Mouse (Mus musculus): Measurements from ENCODE around the gene Ptcra. TPM values are rescaled to one million over a fixed set of nuclear protein-coding genes. Genes with fewer than 3 reads are reported as not detected.
"Not testable (repeated sequence)": the region's sequence is repeated elsewhere in the genome, so short reads cannot be mapped to it uniquely, and the experiment has no call there.

The Ptcra gene
- polyA plus RNA-seq (2015; fragmentation: Nextera tagmentation; extraction: Ambion mirVana) = 0.53 TPM in 1 of 2 replicates, not detected in the other

- H3K36me3 ChIP-seq = no peaks in the 10 kb centered on the region
- H3K27ac ChIP-seq = no peak within 1 kb of the TSS
- H3K4me3 ChIP-seq = no peak within 1 kb of the TSS
- no peaks in the 10 kb centered on the region for H3K4me1 ChIP-seq
- no peak within 1 kb of the TSS for H3K9ac ChIP-seq
- no peak for ATAC-seq (ENCODE audit: insufficient number of reproducible peaks, insufficient read depth, low FRiP score, low TSS enrichment, low read depth)
- no peak within 1 kb of the TSS for H3K4me2 ChIP-seq
- no peaks in the 10 kb centered on the region for H3K9me3 ChIP-seq
- WGBS = 55% methylated on average over 2 of the region's 2 CpGs
- H3K27me3 ChIP-seq = no peaks in the 10 kb centered on the region
Observed at GRCm38 (mm10) chr17:46763544-46763943, at the start of gene Ptcra. Gene Ptcra (minus strand): TSS chr17:46763712.

GRCm38 (mm10) chr17:46812442-46812841 is 48.9 kb upstream of the Ptcra start:
- Histone ChIP-seq H3K4me3 (no peak overlapping the region), H3K4me2 (no peak overlapping the region), H3K36me3 (peaks cover 73% of the 10 kb centered on the region), H3K9ac (no peak overlapping the region), H3K4me1 (no peaks in the 10 kb centered on the region), H3K27ac (no peak overlapping the region), H3K9me3 (no peaks in the 10 kb centered on the region), H3K27me3 (no peaks in the 10 kb centered on the region)
- no peak for ATAC-seq (ENCODE audit: insufficient number of reproducible peaks, insufficient read depth, low FRiP score, low TSS enrichment, low read depth)
- 93% methylated on average over 1 of the region's 1 CpGs for WGBS

- Histone ChIP-seq H3K36me3 (peaks cover 76% of the 10 kb centered on the region), H3K4me1 (no peaks in the 10 kb centered on the region), H3K9me3 (no peaks in the 10 kb centered on the region), H3K27ac (no peak overlapping the region), H3K27me3 (no peaks in the 10 kb centered on the region), H3K4me3 (no peak overlapping the region), H3K9ac (no peak overlapping the region), H3K4me2 (no peak overlapping the region)
- ATAC-seq (ENCODE audit: insufficient number of reproducible peaks, insufficient read depth, low FRiP score, low TSS enrichment, low read depth) = no peak
- WGBS = 96% methylated on average over 3 of the region's 3 CpGs
Observed at GRCm38 (mm10) chr17:46810672-46811071, 47.2 kb upstream of the Ptcra start.

DNA sequence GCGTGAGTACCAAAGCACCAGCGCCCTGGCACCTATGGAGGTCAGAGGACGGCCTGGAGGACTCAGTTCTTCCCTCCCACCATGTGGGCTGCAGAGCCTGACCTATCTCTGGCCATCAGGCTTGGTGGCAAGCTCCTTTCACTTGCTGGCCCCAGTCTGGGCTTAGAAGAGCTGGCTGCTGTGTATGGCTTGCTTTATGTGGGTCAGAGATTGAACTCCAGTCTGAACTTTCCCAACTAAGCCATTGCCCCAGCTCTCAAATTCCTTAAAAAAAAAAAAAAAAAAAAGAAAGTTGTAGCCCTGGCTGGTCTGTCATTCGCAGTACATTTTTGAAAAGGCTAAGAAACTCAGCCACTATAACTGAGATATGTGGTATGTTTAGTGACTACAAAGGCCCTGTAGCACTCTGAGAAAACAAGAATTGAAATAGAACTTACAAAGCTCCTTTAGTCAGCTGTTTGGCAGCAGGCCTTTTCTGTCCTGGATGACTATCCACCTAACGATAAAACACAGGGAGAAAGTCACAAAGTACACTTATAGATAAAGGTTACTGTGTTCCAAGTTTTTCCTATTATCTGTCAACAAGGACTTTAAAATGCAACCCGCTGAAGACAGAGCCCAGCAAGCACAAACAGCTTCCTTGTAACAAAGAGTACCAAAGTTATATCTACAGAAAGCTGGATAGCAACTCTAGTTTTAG is 45.8 kb upstream of the Ptcra start:
- no peak overlapping the region for H3K9ac ChIP-seq
- H3K36me3 ChIP-seq = peaks cover 79% of the 10 kb centered on the region
- no peaks in the 10 kb centered on the region for H3K9me3 ChIP-seq
- no peak overlapping the region for H3K4me3 ChIP-seq
- H3K27me3 ChIP-seq = no peaks in the 10 kb centered on the region
- no peak for ATAC-seq (ENCODE audit: insufficient number of reproducible peaks, insufficient read depth, low FRiP score, low TSS enrichment, low read depth)
- 85% methylated on average over 6 of the region's 6 CpGs for WGBS
- no peak overlapping the region for H3K4me2 ChIP-seq
- no peaks in the 10 kb centered on the region for H3K4me1 ChIP-seq
- no peak overlapping the region for H3K27ac ChIP-seq

- no peak for ATAC-seq (ENCODE audit: insufficient number of reproducible peaks, insufficient read depth, low FRiP score, low TSS enrichment, low read depth)
- no peak overlapping the region for H3K27ac ChIP-seq
- H3K4me3 ChIP-seq = no peak overlapping the region
- H3K36me3 ChIP-seq = peaks cover 75% of the 10 kb centered on the region
- WGBS = 89% methylated on average over 10 of the region's 10 CpGs
- no peaks in the 10 kb centered on the region for H3K9me3 ChIP-seq
- no peaks in the 10 kb centered on the region for H3K27me3 ChIP-seq
- no peaks in the 10 kb centered on the region for H3K4me1 ChIP-seq
- H3K4me2 ChIP-seq = no peak overlapping the region
- H3K9ac ChIP-seq = no peak overlapping the region
Observed at GRCm38 (mm10) chr17:46808376-46808775, 44.9 kb upstream of the Ptcra start.

GRCm38 (mm10) chr17:46801761-46802160 is 38.2 kb upstream of the Ptcra start:
- Histone ChIP-seq H3K4me2 (no peak overlapping the region), H3K36me3 (peaks cover 65% of the 10 kb centered on the region), H3K27me3 (no peaks in the 10 kb centered on the region), H3K27ac (no peak overlapping the region), H3K9me3 (no peaks in the 10 kb centered on the region), H3K4me3 (no peak overlapping the region), H3K9ac (no peak overlapping the region), H3K4me1 (peaks cover 5% of the 10 kb centered on the region; the same call in 1 of the 2 replicates)
- WGBS = 88% methylated on average over 6 of the region's 6 CpGs
- no peak for ATAC-seq (ENCODE audit: insufficient number of reproducible peaks, insufficient read depth, low FRiP score, low TSS enrichment, low read depth)

GRCm38 (mm10) chr17:46799680-46800079 is 36.2 kb upstream of the Ptcra start:
- H3K4me3 ChIP-seq = no peak overlapping the region
- H3K27ac ChIP-seq = no peak overlapping the region
- H3K9ac ChIP-seq = no peak overlapping the region
- peaks cover 5% of the 10 kb centered on the region; the same call in 1 of the 2 replicates for H3K4me1 ChIP-seq
- ATAC-seq (ENCODE audit: insufficient number of reproducible peaks, insufficient read depth, low FRiP score, low TSS enrichment, low read depth) = no peak
- H3K27me3 ChIP-seq = no peaks in the 10 kb centered on the region
- H3K36me3 ChIP-seq = peaks cover 48% of the 10 kb centered on the region
- no peak overlapping the region for H3K4me2 ChIP-seq
- H3K9me3 ChIP-seq = no peaks in the 10 kb centered on the region
- WGBS = 77% methylated on average over 10 of the region's 10 CpGs

GRCm38 (mm10) chr17:46797386-46797785 is 33.9 kb upstream of the Ptcra start:
- Histone ChIP-seq H3K4me1 (peaks cover 5% of the 10 kb centered on the region; the same call in 1 of the 2 replicates), H3K36me3 (peaks cover 36% of the 10 kb centered on the region), H3K27ac (no peak overlapping the region), H3K27me3 (no peaks in the 10 kb centered on the region), H3K4me3 (no peak overlapping the region), H3K9me3 (no peaks in the 10 kb centered on the region), H3K9ac (no peak overlapping the region), H3K4me2 (no peak overlapping the region)
- ATAC-seq (ENCODE audit: insufficient number of reproducible peaks, insufficient read depth, low FRiP score, low TSS enrichment, low read depth) = no peak
- WGBS = 11% methylated on average over 8 of the region's 8 CpGs

GRCm38 (mm10) chr17:46796743-46797142 is 33.2 kb upstream of the Ptcra start:
- no peak for ATAC-seq (ENCODE audit: insufficient number of reproducible peaks, insufficient read depth, low FRiP score, low TSS enrichment, low read depth)
- Histone ChIP-seq H3K4me1 (peaks cover 5% of the 10 kb centered on the region; the same call in 1 of the 2 replicates), H3K9me3 (no peaks in the 10 kb centered on the region), H3K36me3 (peaks cover 29% of the 10 kb centered on the region), H3K4me3 (no peak overlapping the region), H3K27ac (no peak overlapping the region), H3K9ac (no peak overlapping the region), H3K27me3 (no peaks in the 10 kb centered on the region), H3K4me2 (no peak overlapping the region)
- WGBS = 68% methylated on average over 4 of the region's 4 CpGs

- Histone ChIP-seq H3K9me3 (no peaks in the 10 kb centered on the region), H3K4me2 (no peak overlapping the region), H3K36me3 (no peaks in the 10 kb centered on the region), H3K4me3 (no peak overlapping the region), H3K27ac (no peak overlapping the region), H3K9ac (no peak overlapping the region), H3K27me3 (no peaks in the 10 kb centered on the region), H3K4me1 (peaks cover 5% of the 10 kb centered on the region; the same call in 1 of the 2 replicates)
- 83% methylated on average over 2 of the region's 2 CpGs for WGBS
- no peak for ATAC-seq (ENCODE audit: insufficient number of reproducible peaks, insufficient read depth, low FRiP score, low TSS enrichment, low read depth)
Observed at GRCm38 (mm10) chr17:46792963-46793362, 29.5 kb upstream of the Ptcra start.

DNA sequence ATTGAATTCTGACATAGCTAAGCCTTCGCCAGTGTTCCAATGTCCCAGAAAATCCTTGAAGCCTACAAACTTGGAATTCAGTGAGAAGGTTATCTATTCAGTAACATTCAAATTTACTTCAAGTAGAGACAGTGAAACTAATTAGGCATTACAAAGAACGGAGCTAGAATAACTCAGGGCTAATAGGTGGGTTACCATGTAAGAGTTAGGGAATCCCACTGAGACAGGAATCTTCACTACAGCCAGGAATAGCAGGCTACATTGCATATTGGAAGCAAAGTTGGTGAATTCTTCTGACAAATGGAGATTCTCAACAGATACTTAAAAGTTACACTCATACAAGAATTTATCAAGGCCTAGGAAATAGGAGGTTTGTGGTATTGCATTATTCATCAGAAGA is 24.5 kb upstream of the Ptcra start:
- H3K27ac ChIP-seq; H3K4me3 ChIP-seq; H3K4me1 ChIP-seq; H3K4me2 ChIP-seq; ATAC-seq (ENCODE audit: insufficient number of reproducible peaks, insufficient read depth, low FRiP score, low TSS enrichment, low read depth); H3K27me3 ChIP-seq; H3K36me3 ChIP-seq; H3K9me3 ChIP-seq; H3K9ac ChIP-seq: not testable (repeated sequence)
- WGBS = 61% methylated on average over 2 of the region's 2 CpGs

- 89% methylated on average over 5 of the region's 5 CpGs for WGBS
- Histone ChIP-seq H3K4me1 (no peaks in the 10 kb centered on the region), H3K27me3 (no peaks in the 10 kb centered on the region), H3K36me3 (no peaks in the 10 kb centered on the region), H3K4me2 (no peak overlapping the region), H3K9ac (no peak overlapping the region), H3K4me3 (no peak overlapping the region), H3K9me3 (no peaks in the 10 kb centered on the region), H3K27ac (no peak overlapping the region)
- no peak for ATAC-seq (ENCODE audit: insufficient number of reproducible peaks, insufficient read depth, low FRiP score, low TSS enrichment, low read depth)
Observed at GRCm38 (mm10) chr17:46786952-46787351, 23.4 kb upstream of the Ptcra start.
